Mouse (Mus musculus) G1E (cell line): ENCODE measurements around the gene Gadd45a. TPM values are rescaled to one million over a fixed set of nuclear protein-coding genes. Genes with fewer than 3 reads are reported as not detected.

ENCODE experiments used
- ATAC-seq: 2 replicates; pipeline ENCODE4 v1.8.0; 2016; ENCODE audit warnings: mild to moderate bottlenecking; ENCODE audit not compliant: insufficient number of reproducible peaks, poor library complexity, low FRiP score, severe bottlenecking; ENCODE audit errors: extremely low read depth
- DNase-seq: peaks from one replicate; pipeline ENCODE4 v3.0.0; 2012; ENCODE audit warnings: low spot score
- H3K27me3 ChIP-seq: 2 replicates; pipeline ENCODE4 v1.6.1; 2012; ENCODE audit warnings: mild to moderate bottlenecking, low read length, inconsistent platforms; ENCODE audit not compliant: insufficient read depth
- H3K36me3 ChIP-seq: replicated peaks from 2 replicates; pipeline ENCODE3; 2012; ENCODE audit warnings: mild to moderate bottlenecking, inconsistent platforms
- H3K4me1 ChIP-seq: 2 replicates; pipeline ENCODE4 v1.6.1; 2012; ENCODE audit warnings: low read depth, low read length, inconsistent platforms, mixed read lengths; ENCODE audit not compliant: insufficient read depth
- H3K4me3 ChIP-seq: 2 replicates; pipeline ENCODE4 v1.5.1; 2012; ENCODE audit warnings: low read depth, mild to moderate bottlenecking, inconsistent platforms, low read length, moderate library complexity, mixed read lengths
- H3K9me3 ChIP-seq: replicated peaks from 2 replicates; pipeline ENCODE4 v1.6.1; 2012; ENCODE audit warnings: inconsistent platforms
- CTCF ChIP-seq: IDR thresholded peaks from 2 replicates; pipeline ENCODE4 v1.5.1; 2012; ENCODE audit warnings: low read depth, low read length, inconsistent platforms, mixed read lengths
- GATA1 ChIP-seq: IDR thresholded peaks from 2 replicates; pipeline ENCODE4 v1.6.1; 2012; ENCODE audit warnings: borderline replicate concordance, low read length, inconsistent platforms, mixed read lengths
- GATA2 ChIP-seq: IDR thresholded peaks from 2 replicates; pipeline ENCODE4 v1.6.1; 2012; ENCODE audit warnings: low read depth, low read length, inconsistent platforms, borderline replicate concordance
- POLR2AphosphoS5 ChIP-seq: IDR thresholded peaks from 2 replicates; pipeline ENCODE4 v1.6.1; 2012; ENCODE audit warnings: low read depth, low read length, inconsistent platforms; ENCODE audit not compliant: insufficient replicate concordance
- TAL1 ChIP-seq: conservative IDR thresholded peaks from 2 replicates; pipeline ENCODE4 v1.6.1; 2012; ENCODE audit warnings: low read depth, low read length, inconsistent platforms, mixed read lengths
- polyA plus RNA-seq: library from polyadenylated mRNA; stranded (reverse); fragments of >175 nt; gene quantifications from 2 replicates; pipeline ENCODE4 v1.2.3, GENCODE M21; 2012
- total RNA-seq, 2 experiments: library from RNA; stranded (forward) in 1 of 2; stranded (reverse) in 1 of 2; fragments of 200-1000 nt in 1 of 2; fragments of >200 nt in 1 of 2; fragmentation: Nextera tagmentation in 1 of 2; gene quantifications; 2 replicates each; pipeline ENCODE4 v1.2.3; 2014 to 2017

The Gadd45a gene
- total and polyA plus RNA-seq, 3 experiments, result 110 to 134 (median 111) TPM

GRCm38 (mm10) chr6:67049695-67050038 is 12.4 kb upstream of the Gadd45a start:
- Histone ChIP-seq H3K9me3 (no peaks in the 10 kb centered on the region), H3K36me3 (no peaks in the 10 kb centered on the region), H3K4me3 (peak overlapping the region; percentile 55; the same call in 1 of the 2 replicates), H3K4me1 (peaks cover 47% of the 10 kb centered on the region), H3K27me3 (no peaks in the 10 kb centered on the region)
- ATAC-seq (peak; percentile 50), DNase-seq (no peak)
- TF ChIP-seq TAL1, result no peak
- no peak for TF ChIP-seq GATA2
- TF ChIP-seq GATA1, result no peak
- TF ChIP-seq POLR2AphosphoS5, result no peak
- TF ChIP-seq CTCF, result no peak

GRCm38 (mm10) chr6:67048880-67049694 is 11.8 kb upstream of the Gadd45a start:
- DNase-seq, result no peak
- peak; percentile 31 for ATAC-seq
- TF ChIP-seq TAL1, result 0 out of 2 replicates have a peak, but pooled peaks have one; percentile 8
- TF ChIP-seq POLR2AphosphoS5, result no peak
- no peak for TF ChIP-seq CTCF
- TF ChIP-seq GATA2, result no peak
- TF ChIP-seq GATA1, result no peak
- no peaks in the 10 kb centered on the region for H3K27me3 ChIP-seq
- peak overlapping the region; percentile 55; the same call in 1 of the 2 replicates for H3K4me3 ChIP-seq
- no peaks in the 10 kb centered on the region for H3K36me3 ChIP-seq
- H3K4me1 ChIP-seq, result peaks cover 47% of the 10 kb centered on the region
- H3K9me3 ChIP-seq, result no peaks in the 10 kb centered on the region

- H3K9me3 ChIP-seq, result no peaks in the 10 kb centered on the region
- H3K27me3 ChIP-seq, result no peaks in the 10 kb centered on the region
- peaks cover 47% of the 10 kb centered on the region for H3K4me1 ChIP-seq
- ATAC-seq, result no peak
- DNase-seq, result no peak
- H3K36me3 ChIP-seq, result peaks cover 2% of the 10 kb centered on the region
- no peak for TF ChIP-seq GATA2
- TF ChIP-seq GATA1, result no peak
- no peak for TF ChIP-seq CTCF
- TF ChIP-seq POLR2AphosphoS5, result no peak
- TF ChIP-seq TAL1, result no peak
- no peak overlapping the region for H3K4me3 ChIP-seq
These were observed 10.9 kb upstream of the Gadd45a start for GRCm38 (mm10) chr6:67048052-67048691.

DNA sequence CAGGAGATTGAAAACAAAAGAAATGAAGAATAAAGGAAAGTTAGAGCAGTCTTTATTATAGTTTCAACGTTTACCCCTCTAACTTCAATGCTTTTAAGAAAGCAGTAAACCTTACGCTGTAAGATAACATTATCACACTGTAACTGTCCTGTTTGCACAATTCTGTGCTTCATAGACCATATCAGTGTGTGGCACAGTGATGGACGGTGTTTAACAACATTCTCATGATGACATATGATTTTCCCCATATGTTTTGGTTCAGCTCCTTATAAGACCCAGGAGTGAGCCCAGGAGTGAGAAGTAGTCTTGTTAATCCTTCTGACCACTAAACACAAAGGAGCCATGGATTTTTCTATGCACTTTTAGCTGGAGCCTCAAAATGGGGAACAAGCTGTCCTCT is 9.7 kb upstream of the Gadd45a start:
- H3K9me3 ChIP-seq, result no peaks in the 10 kb centered on the region
- ATAC-seq, result 0 out of 2 replicates have a peak, but pooled peaks have one; percentile 29

DNA sequence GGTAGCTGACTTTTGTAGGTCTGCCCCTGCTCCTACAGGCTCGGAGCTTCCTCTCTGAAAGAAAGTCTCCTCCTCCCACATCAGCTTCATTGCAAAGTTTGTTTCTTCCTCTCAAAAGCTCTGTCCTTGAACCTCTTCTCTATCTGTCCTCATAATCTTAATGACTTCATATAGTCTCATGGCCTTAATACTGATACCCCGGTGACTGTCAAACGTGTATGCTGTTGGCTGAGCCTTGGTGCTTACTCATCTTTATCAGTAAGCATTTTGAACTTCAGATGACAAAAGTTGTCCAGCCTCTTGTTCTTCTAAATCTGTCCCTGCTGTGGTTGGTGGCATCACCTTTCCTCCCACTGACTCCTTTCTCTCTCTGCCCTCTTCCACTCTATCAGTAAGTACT is 8.2 kb upstream of the Gadd45a start:
- no peak for DNase-seq
- H3K36me3 ChIP-seq, result peaks cover 6% of the 10 kb centered on the region
- H3K9me3 ChIP-seq, result no peaks in the 10 kb centered on the region
- peaks cover 47% of the 10 kb centered on the region for H3K4me1 ChIP-seq
- TF ChIP-seq TAL1 (no peak), POLR2AphosphoS5 (no peak), CTCF (no peak), GATA2 (no peak), GATA1 (no peak)
- no peak overlapping the region for H3K4me3 ChIP-seq
- no peaks in the 10 kb centered on the region for H3K27me3 ChIP-seq
- ATAC-seq, result peak; percentile 63

More for the DNA sequence above, 9.7 kb upstream of the Gadd45a start:
- peaks cover 4% of the 10 kb centered on the region for H3K36me3 ChIP-seq
- no peak for DNase-seq
- no peak for TF ChIP-seq CTCF
- no peaks in the 10 kb centered on the region for H3K27me3 ChIP-seq
- no peak overlapping the region for H3K4me3 ChIP-seq
- H3K4me1 ChIP-seq, result peaks cover 47% of the 10 kb centered on the region

DNA sequence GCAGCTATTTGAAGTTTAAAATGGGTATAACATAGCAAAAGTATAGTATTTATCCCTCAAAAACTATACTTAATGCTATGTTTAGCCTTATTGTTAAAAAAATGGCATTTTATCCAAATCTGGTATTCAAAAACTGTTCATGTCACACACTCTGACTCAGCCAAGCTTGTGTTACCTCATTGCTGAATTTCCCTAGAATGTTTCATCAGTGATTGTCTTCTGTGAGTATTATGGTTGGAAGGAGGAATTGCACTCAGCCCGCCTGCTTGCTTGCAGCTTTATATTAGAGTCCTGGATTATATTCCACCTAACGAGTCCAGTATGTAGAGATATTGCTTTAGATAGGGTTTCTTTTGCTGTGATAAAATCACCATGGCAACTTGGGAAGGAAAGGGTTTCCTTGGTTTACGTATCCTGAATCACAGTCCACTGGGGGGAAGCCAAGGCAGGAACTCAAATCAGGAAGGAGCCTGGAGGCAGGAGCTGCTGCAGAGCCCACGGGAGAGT is 3.7 kb upstream of the Gadd45a start:
- ATAC-seq (no peak), DNase-seq (no peak)
- no peaks in the 10 kb centered on the region for H3K27me3 ChIP-seq
- H3K4me3 ChIP-seq, result no peak overlapping the region
- H3K36me3 ChIP-seq, result peaks cover 16% of the 10 kb centered on the region
- H3K9me3 ChIP-seq, result no peaks in the 10 kb centered on the region
- H3K4me1 ChIP-seq, result peaks cover 26% of the 10 kb centered on the region
- TF ChIP-seq GATA2 (no peak), CTCF (no peak), POLR2AphosphoS5 (no peak), GATA1 (no peak)
